Mouse (Mus musculus): ENCODE data around the gene Gm49661. TPM values are rescaled to one million over a fixed set of nuclear protein-coding genes. Genes with fewer than 3 reads are reported as not detected.

Gene Gm49661
- polyA plus RNA-seq, 1 experiment from 2014 or later = not detected

GRCm38 (mm10) chr8:84984294-84985048 lies 15.2 kb upstream of the Gm49661 start:
- Histone ChIP-seq H3K27me3 (peaks cover 12% of the 10 kb centered on the region; the same call in 1 of the 2 replicates), H3K27ac (replicated peaks) (peak overlapping the region; percentile 88), H3K4me1 (peaks cover 69% of the 10 kb centered on the region), H3K9ac (no peak overlapping the region), H3K36me3 (no peaks in the 10 kb centered on the region), H3K4me3 (replicated peaks) (peak overlapping the region; percentile 53), H3K4me2 (replicated peaks) (peak overlapping the region; percentile 99), H3K9me3 (replicated peaks) (no peaks in the 10 kb centered on the region)
- ATAC-seq (ENCODE audit: insufficient number of reproducible peaks, low FRiP score, low TSS enrichment, low read depth) = no peak
- WGBS = 4% methylated on average over 16 of the region's 16 CpGs

DNA sequence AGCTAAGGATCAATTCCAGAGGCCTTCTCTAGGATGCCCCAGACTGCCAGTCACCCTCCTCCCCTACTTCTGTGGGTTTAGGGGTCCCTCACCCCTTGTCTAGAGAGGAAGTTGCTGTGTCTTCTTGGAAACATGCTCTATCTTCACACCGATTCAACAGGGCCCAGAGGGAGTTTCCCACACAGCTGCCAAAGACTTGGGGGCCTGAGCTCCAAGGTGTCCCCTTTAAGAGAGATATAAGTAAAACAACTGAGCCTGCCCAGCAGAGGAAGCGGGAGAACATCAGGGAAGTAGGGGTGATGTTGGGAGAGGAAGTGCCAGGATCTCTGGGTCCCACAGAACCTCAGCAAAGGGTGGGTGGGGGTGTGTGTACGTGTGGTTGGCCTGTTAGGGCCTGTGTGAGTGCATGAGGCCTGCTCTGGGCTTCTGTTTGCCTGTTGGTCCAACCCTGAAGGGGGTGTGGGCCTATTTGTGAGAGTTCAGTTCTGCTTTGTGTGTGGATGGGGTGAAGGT lies 13.3 kb upstream of the Gm49661 start:
- ATAC-seq (ENCODE audit: insufficient number of reproducible peaks, low FRiP score, low TSS enrichment, low read depth) = no peak
- no peak overlapping the region for H3K4me3 ChIP-seq (replicated peaks)
- no peaks in the 10 kb centered on the region for H3K9me3 ChIP-seq (replicated peaks)
- H3K9ac ChIP-seq = no peak overlapping the region
- no peaks in the 10 kb centered on the region for H3K36me3 ChIP-seq
- no peak overlapping the region for H3K4me2 ChIP-seq (replicated peaks)
- H3K27me3 ChIP-seq = peaks cover 13% of the 10 kb centered on the region
- H3K27ac ChIP-seq (replicated peaks) = peak overlapping the region; percentile 80
- peaks cover 82% of the 10 kb centered on the region for H3K4me1 ChIP-seq
- 41% methylated on average over 3 of the region's 3 CpGs for WGBS

- H3K4me2 ChIP-seq (replicated peaks) = no peak overlapping the region
- H3K9me3 ChIP-seq (replicated peaks) = no peaks in the 10 kb centered on the region
- H3K36me3 ChIP-seq = no peaks in the 10 kb centered on the region
- no peak overlapping the region for H3K4me3 ChIP-seq (replicated peaks)
- no peak for ATAC-seq (ENCODE audit: insufficient number of reproducible peaks, low FRiP score, low TSS enrichment, low read depth)
- peaks cover 89% of the 10 kb centered on the region for H3K4me1 ChIP-seq
- peak overlapping the region; percentile 80 for H3K27ac ChIP-seq (replicated peaks)
- 62% methylated on average over 15 of the region's 15 CpGs for WGBS
- H3K9ac ChIP-seq = no peak overlapping the region
- peaks cover 17% of the 10 kb centered on the region for H3K27me3 ChIP-seq
Measured at GRCm38 (mm10) chr8:84981644-84982498, 12.6 kb upstream of the Gm49661 start.

- H3K4me2 ChIP-seq (replicated peaks) = peak overlapping the region; percentile 99
- H3K27ac ChIP-seq (replicated peaks) = peak overlapping the region; percentile 80
- peaks cover 93% of the 10 kb centered on the region for H3K4me1 ChIP-seq
- H3K4me3 ChIP-seq (replicated peaks) = peak overlapping the region; percentile 67
- WGBS = 21% methylated on average over 11 of the region's 11 CpGs
- ATAC-seq (ENCODE audit: insufficient number of reproducible peaks, low FRiP score, low TSS enrichment, low read depth) = no peak
- H3K36me3 ChIP-seq = no peaks in the 10 kb centered on the region
- no peaks in the 10 kb centered on the region for H3K9me3 ChIP-seq (replicated peaks)
- H3K9ac ChIP-seq = no peak overlapping the region
- peaks cover 11% of the 10 kb centered on the region for H3K27me3 ChIP-seq
Measured at GRCm38 (mm10) chr8:84980622-84981358, 11.6 kb upstream of the Gm49661 start.

DNA sequence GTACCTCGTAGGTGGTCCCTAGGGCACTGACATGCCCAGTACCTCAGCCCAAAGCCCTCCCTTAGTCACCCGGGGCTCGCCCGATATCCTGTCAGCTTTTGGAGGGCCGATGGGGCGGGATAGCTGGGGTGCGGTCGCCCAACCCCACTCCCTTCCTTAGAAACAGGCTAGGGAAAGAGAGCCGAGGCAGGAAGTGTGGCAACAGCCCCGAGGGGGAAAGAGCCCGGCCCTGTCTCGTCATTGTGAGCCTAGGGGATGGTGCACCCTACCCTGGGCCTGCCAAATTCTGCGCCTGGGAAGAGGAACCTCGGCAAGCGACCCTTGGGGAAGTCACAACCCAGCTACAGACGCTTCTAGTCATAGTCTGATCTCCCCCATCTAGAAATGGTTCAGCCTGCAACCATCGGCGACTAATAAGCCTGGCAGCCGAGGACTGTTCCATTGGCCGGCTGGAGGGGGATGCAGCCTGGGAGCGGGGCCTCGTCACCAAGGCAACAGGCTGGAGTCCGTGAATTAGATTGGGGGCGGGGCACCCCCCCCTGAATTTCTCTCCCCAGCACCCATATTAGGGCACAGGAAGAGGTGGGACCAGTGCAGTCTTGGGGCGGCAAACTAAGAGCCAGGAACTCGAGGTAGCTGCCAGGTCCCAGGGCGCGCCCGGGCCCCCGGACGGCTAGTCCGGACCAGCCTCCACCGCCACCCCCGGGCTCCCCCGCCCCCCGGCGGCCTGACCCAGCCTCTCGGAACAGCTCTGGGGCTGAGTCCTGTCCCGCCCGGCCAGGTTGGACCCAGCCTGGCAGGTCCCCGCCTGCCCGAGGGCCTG lies 10.6 kb upstream of the Gm49661 start:
- peak overlapping the region; percentile 80 for H3K27ac ChIP-seq (replicated peaks)
- peak overlapping the region; percentile 22; the same call in 1 of the 2 replicates for H3K9ac ChIP-seq
- 3% methylated on average over 37 of the region's 42 CpGs for WGBS
- peaks cover 9% of the 10 kb centered on the region for H3K27me3 ChIP-seq
- H3K4me2 ChIP-seq (replicated peaks) = peak overlapping the region; percentile 99
- no peaks in the 10 kb centered on the region for H3K36me3 ChIP-seq
- peak overlapping the region; percentile 67 for H3K4me3 ChIP-seq (replicated peaks)
- ATAC-seq (ENCODE audit: insufficient number of reproducible peaks, low FRiP score, low TSS enrichment, low read depth) = peak; percentile 12
- no peaks in the 10 kb centered on the region for H3K9me3 ChIP-seq (replicated peaks)
- H3K4me1 ChIP-seq = peaks cover 93% of the 10 kb centered on the region

DNA sequence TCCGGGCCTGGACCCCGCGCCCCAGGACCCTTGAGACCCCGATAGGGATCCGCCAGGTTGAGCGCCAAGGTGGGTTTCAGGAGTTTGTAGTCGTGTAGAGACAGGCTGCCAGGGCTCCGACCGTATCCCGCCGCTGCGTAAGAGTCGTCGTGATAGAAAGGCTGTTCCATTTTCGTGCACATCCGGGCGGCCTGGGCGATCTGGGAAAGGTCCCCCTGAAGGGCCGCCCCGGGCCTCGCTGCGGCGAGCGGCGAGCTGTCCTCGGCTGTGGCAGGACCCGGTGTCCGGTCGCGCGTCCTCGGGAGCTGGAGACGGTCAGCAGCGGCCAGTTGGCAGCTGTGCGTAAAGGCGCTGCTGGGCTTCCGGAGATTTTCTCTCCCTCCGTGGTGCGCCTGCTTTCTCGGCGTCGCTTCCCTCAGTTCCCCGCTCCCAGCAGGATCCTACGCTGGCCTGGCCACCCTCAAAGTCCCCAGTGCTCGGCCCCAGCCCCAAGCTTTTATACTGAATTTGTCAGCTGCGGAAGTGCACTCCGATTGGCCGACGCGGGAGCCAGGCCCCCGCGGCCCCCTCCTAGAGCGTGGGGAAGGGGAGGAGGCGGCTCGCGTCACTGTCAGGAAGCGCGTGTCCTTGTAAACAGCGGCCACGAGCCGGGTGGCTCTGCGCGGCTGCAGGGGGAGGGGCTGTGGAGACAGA lies 9.2 kb upstream of the Gm49661 start, which contains the start of gene Junb:
Junb (minus strand) TSS at position 471 of the 693 bp plus-strand sequence.
- WGBS = under 1% methylated on average over 63 of the region's 63 CpGs
- peak; percentile 66 for ATAC-seq (ENCODE audit: insufficient number of reproducible peaks, low FRiP score, low TSS enrichment, low read depth)

GRCm38 (mm10) chr8:84977435-84978247 lies 8.4 kb upstream of the Gm49661 start:
- WGBS = under 1% methylated on average over 70 of the region's 70 CpGs
- Histone ChIP-seq H3K4me3 (replicated peaks) (peak overlapping the region; percentile 67), H3K36me3 (peaks cover 20% of the 10 kb centered on the region), H3K4me2 (replicated peaks) (peak overlapping the region; percentile 99), H3K4me1 (peaks cover 84% of the 10 kb centered on the region), H3K9ac (peak overlapping the region; percentile 62), H3K27me3 (peaks cover 9% of the 10 kb centered on the region), H3K27ac (replicated peaks) (peak overlapping the region; percentile 91), H3K9me3 (replicated peaks) (no peaks in the 10 kb centered on the region)
- ATAC-seq (ENCODE audit: insufficient number of reproducible peaks, low FRiP score, low TSS enrichment, low read depth) = no peak

More for the DNA sequence above, 9.2 kb upstream of the Gm49661 start, which contains the start of gene Junb:
- Histone ChIP-seq H3K4me3 (replicated peaks) (peak within 1 kb of the TSS; percentile 67), H3K36me3 (peaks cover 14% of the 10 kb centered on the region), H3K4me1 (peaks cover 87% of the 10 kb centered on the region), H3K27ac (replicated peaks) (peak within 1 kb of the TSS; percentile 91), H3K27me3 (peaks cover 9% of the 10 kb centered on the region), H3K9ac (peak within 1 kb of the TSS; percentile 62), H3K9me3 (replicated peaks) (no peaks in the 10 kb centered on the region), H3K4me2 (replicated peaks) (peak within 1 kb of the TSS; percentile 99)

- Histone ChIP-seq H3K4me1 (peaks cover 77% of the 10 kb centered on the region), H3K4me2 (replicated peaks) (peak overlapping the region; percentile 99), H3K9me3 (replicated peaks) (no peaks in the 10 kb centered on the region), H3K27me3 (peaks cover 9% of the 10 kb centered on the region), H3K36me3 (peaks cover 27% of the 10 kb centered on the region), H3K27ac (replicated peaks) (peak overlapping the region; percentile 87), H3K4me3 (replicated peaks) (peak overlapping the region; percentile 67), H3K9ac (peak overlapping the region; percentile 42)
- under 1% methylated on average over 25 of the region's 25 CpGs for WGBS
- no peak for ATAC-seq (ENCODE audit: insufficient number of reproducible peaks, low FRiP score, low TSS enrichment, low read depth)
Measured at GRCm38 (mm10) chr8:84976763-84977434, 7.7 kb upstream of the Gm49661 start.
